Mouse (Mus musculus): ENCODE data around the gene Gm49340. TPM values are rescaled to one million over a fixed set of nuclear protein-coding genes. Genes with fewer than 3 reads are reported as not detected.

The Gm49340 gene
- polyA plus RNA-seq (2015; fragmentation: Illumina TruSeq; extraction: RNeasy Lipid Tissue Mini Kit (QIAGEN cat#74804); ENCODE audit: insufficient read depth, low read depth, low replicate concordance), result not detected

DNA sequence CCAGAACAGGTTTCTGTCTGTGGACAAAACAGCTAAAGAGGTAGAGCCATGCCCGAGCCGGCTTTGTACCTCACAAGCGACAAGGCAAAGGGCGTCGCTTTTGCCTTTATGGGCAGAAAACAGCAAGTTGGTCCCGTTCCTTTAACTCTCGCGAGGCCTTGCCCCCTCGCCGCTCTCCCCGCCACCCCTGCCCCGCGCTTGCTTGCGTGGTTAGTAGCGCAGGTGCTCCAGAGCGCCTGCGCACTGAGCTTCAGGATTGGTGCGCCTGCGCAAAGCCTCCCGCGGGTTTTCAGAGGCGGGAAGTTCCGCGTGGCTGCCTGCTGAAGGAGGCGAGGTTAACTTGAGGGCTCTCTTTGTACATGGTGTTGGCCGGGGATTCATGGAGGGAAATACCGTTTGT lies at the start of gene Gm49340, which contains the start of the genes Aspa and Spata22:
Gene Gm49340 (plus strand): TSS at position 300 of the 400 bp plus-strand sequence.
Gene Aspa (minus strand): TSS at position 155 of the 400 bp plus-strand sequence.
Gene Spata22 (plus strand): TSS at position 300 of the 400 bp plus-strand sequence.

DNA sequence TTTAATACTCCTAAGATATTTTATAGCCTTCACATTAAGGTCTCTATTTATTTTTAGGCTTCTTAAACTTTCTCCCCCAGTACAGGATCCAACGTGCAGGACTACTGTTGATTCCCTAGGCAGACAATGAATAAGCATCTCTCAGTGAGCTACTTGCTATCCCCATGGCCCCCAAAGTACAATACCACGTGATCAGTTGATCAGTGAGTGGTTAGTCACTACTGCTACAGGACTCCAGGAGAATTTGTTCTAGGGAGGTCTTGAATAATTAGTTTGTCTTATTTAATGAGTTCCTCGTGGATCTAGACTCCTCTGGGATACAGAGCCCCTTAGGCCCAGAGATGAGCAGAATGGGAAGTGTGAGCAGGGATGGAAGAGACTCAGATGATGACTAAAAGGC lies 20.9 kb downstream of the Gm49340 start, which contains the start of gene Olfr20:
Gene Olfr20 (plus strand): TSS at position 301 of the 400 bp plus-strand sequence.

DNA sequence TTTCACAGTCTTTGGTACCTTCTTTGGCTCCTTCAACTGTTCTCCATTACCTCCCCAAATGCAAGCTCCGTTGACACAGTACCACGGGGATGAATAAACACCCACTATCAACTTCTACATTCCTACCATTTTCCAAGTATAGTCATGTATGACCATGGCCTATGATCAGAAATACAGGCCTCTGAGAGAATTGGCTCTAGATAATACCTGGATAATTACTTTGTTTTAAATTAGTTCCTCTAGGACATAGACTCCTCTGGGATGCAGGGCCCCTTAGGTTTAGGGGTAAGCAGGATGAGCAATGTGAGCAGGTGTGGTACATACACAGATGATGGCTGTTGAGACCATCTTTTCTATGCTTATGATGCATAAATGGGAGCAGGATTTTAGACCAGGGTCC lies 41.4 kb downstream of the Gm49340 start, which contains the start of gene Olfr376:
Gene Olfr376 (plus strand): TSS at position 301 of the 400 bp plus-strand sequence.

DNA sequence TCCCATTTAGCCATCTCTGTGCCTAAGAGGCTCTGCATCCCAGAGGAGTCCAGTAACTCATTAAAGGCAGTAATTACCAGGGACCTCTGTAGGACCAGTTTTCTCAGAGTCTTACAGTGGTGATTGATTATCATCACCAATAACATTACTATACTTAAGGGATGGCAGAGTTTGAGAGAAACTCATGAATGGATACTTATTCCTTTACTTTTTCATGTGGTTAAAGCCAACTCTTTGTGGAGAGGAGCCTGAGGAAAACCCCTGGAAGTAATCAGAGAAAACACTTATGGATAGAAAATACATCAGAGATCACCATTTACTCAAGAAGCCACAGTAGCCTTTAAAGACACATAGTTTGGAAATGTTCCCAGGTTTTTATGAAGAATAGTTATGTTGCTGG lies 70.0 kb downstream of the Gm49340 start, which contains the start of gene Olfr1:
Gene Olfr1 (minus strand): TSS at position 101 of the 400 bp plus-strand sequence.

Other genes starting within 250 kb of the Gm49340 start
- not detected for gene Itgae, start 239.2 kb upstream of the Gm49340 start, polyA plus RNA-seq (2015; fragmentation: Illumina TruSeq; extraction: RNeasy Lipid Tissue Mini Kit (QIAGEN cat#74804); ENCODE audit: insufficient read depth, low read depth, low replicate concordance)
- gene Haspin, start 191.4 kb upstream of the Gm49340 start, polyA plus RNA-seq (2015; fragmentation: Illumina TruSeq; extraction: RNeasy Lipid Tissue Mini Kit (QIAGEN cat#74804); ENCODE audit: insufficient read depth, low read depth, low replicate concordance), result not detected
- not detected for gene P2rx5, start 169.3 kb upstream of the Gm49340 start, polyA plus RNA-seq (2015; fragmentation: Illumina TruSeq; extraction: RNeasy Lipid Tissue Mini Kit (QIAGEN cat#74804); ENCODE audit: insufficient read depth, low read depth, low replicate concordance)
- gene Emc6, start 152.7 kb upstream of the Gm49340 start, polyA plus RNA-seq (2015; fragmentation: Illumina TruSeq; extraction: RNeasy Lipid Tissue Mini Kit (QIAGEN cat#74804); ENCODE audit: insufficient read depth, low read depth, low replicate concordance), result 14.7 TPM
- 16.3 TPM for gene Tax1bp3, start 152.7 kb upstream of the Gm49340 start, polyA plus RNA-seq (2015; fragmentation: Illumina TruSeq; extraction: RNeasy Lipid Tissue Mini Kit (QIAGEN cat#74804); ENCODE audit: insufficient read depth, low read depth, low replicate concordance)
- 8.1 TPM for gene Ctns, start 130.7 kb upstream of the Gm49340 start, polyA plus RNA-seq (2015; fragmentation: Illumina TruSeq; extraction: RNeasy Lipid Tissue Mini Kit (QIAGEN cat#74804); ENCODE audit: insufficient read depth, low read depth, low replicate concordance)
- 3.1 TPM for gene Shpk, start 130.3 kb upstream of the Gm49340 start, polyA plus RNA-seq (2015; fragmentation: Illumina TruSeq; extraction: RNeasy Lipid Tissue Mini Kit (QIAGEN cat#74804); ENCODE audit: insufficient read depth, low read depth, low replicate concordance)
- gene Trpv1, start 95.4 kb upstream of the Gm49340 start, polyA plus RNA-seq (2015; fragmentation: Illumina TruSeq; extraction: RNeasy Lipid Tissue Mini Kit (QIAGEN cat#74804); ENCODE audit: insufficient read depth, low read depth, low replicate concordance), result not detected
- gene Trpv3, start 62.4 kb upstream of the Gm49340 start, polyA plus RNA-seq (2015; fragmentation: Illumina TruSeq; extraction: RNeasy Lipid Tissue Mini Kit (QIAGEN cat#74804); ENCODE audit: insufficient read depth, low read depth, low replicate concordance), result not detected
- gene Aspa, start 145 bp upstream of the Gm49340 start, polyA plus RNA-seq (2015; fragmentation: Illumina TruSeq; extraction: RNeasy Lipid Tissue Mini Kit (QIAGEN cat#74804); ENCODE audit: insufficient read depth, low read depth, low replicate concordance), result 1.7 TPM
- not detected for gene Spata22, start within 50 bp of the Gm49340 start, polyA plus RNA-seq (2015; fragmentation: Illumina TruSeq; extraction: RNeasy Lipid Tissue Mini Kit (QIAGEN cat#74804); ENCODE audit: insufficient read depth, low read depth, low replicate concordance)
- gene Olfr20, start 21.0 kb downstream of the Gm49340 start, polyA plus RNA-seq (2015; fragmentation: Illumina TruSeq; extraction: RNeasy Lipid Tissue Mini Kit (QIAGEN cat#74804); ENCODE audit: insufficient read depth, low read depth, low replicate concordance), result not detected
- gene Olfr376, start 41.5 kb downstream of the Gm49340 start, polyA plus RNA-seq (2015; fragmentation: Illumina TruSeq; extraction: RNeasy Lipid Tissue Mini Kit (QIAGEN cat#74804); ENCODE audit: insufficient read depth, low read depth, low replicate concordance), result not detected
- not detected for gene Olfr1, start 69.9 kb downstream of the Gm49340 start, polyA plus RNA-seq (2015; fragmentation: Illumina TruSeq; extraction: RNeasy Lipid Tissue Mini Kit (QIAGEN cat#74804); ENCODE audit: insufficient read depth, low read depth, low replicate concordance)
- not detected for gene Olfr378, start 98.7 kb downstream of the Gm49340 start, polyA plus RNA-seq (2015; fragmentation: Illumina TruSeq; extraction: RNeasy Lipid Tissue Mini Kit (QIAGEN cat#74804); ENCODE audit: insufficient read depth, low read depth, low replicate concordance)
- not detected for gene Olfr380, start 127.8 kb downstream of the Gm49340 start, polyA plus RNA-seq (2015; fragmentation: Illumina TruSeq; extraction: RNeasy Lipid Tissue Mini Kit (QIAGEN cat#74804); ENCODE audit: insufficient read depth, low read depth, low replicate concordance)
- not detected for gene Olfr381, start 161.9 kb downstream of the Gm49340 start, polyA plus RNA-seq (2015; fragmentation: Illumina TruSeq; extraction: RNeasy Lipid Tissue Mini Kit (QIAGEN cat#74804); ENCODE audit: insufficient read depth, low read depth, low replicate concordance)
- not detected for gene Olfr382, start 187.5 kb downstream of the Gm49340 start, polyA plus RNA-seq (2015; fragmentation: Illumina TruSeq; extraction: RNeasy Lipid Tissue Mini Kit (QIAGEN cat#74804); ENCODE audit: insufficient read depth, low read depth, low replicate concordance)